Mouse (Mus musculus) cerebellum, postnatal 4 days (tissue): ENCODE results near the gene Fcgr3.
"Not testable (repeated sequence)": the region's sequence is repeated elsewhere in the genome, so short reads cannot be mapped to it uniquely, and the experiment has no call there.

Source experiments
- DNase-seq, 2 experiments: peaks; one replicate each; pipeline ENCODE4 v3.0.0; 2022; ENCODE audit warnings: low spot score in 2 of 2, mixed read lengths in 1 of 2

Fcgr3 gene

GRCm38 (mm10) chr1:171064491-171065242 lies at the start of gene Fcgr3:
Fcgr3 (minus strand) TSS chr1:171064935.
- peak; percentile 80 to 94 for DNase-seq

- peak; percentile 31 to 49 for DNase-seq
Observed at GRCm38 (mm10) chr1:171113873-171114299, 49.2 kb upstream of the Fcgr3 start, which contains the start of gene Cfap126. Cfap126 (plus strand) TSS chr1:171113918.

GRCm38 (mm10) chr1:171112986-171113385 lies 48.3 kb upstream of the Fcgr3 start:
- DNase-seq = no peak

GRCm38 (mm10) chr1:171111781-171112575 lies 47.2 kb upstream of the Fcgr3 start:
- DNase-seq = peak in 1 of 2 experiments; percentile 36

- DNase-seq = peak; percentile 88 to 96
Observed at GRCm38 (mm10) chr1:171111020-171111780, 46.5 kb upstream of the Fcgr3 start.

GRCm38 (mm10) chr1:171110659-171111019 lies 45.9 kb upstream of the Fcgr3 start:
- no peak for DNase-seq

- no peak for DNase-seq
Observed at GRCm38 (mm10) chr1:171109620-171110019, 44.9 kb upstream of the Fcgr3 start.

- no peak for DNase-seq
Observed at GRCm38 (mm10) chr1:171105226-171105625, 40.5 kb upstream of the Fcgr3 start.

- no peak for DNase-seq
Observed at GRCm38 (mm10) chr1:171103179-171103840, 38.6 kb upstream of the Fcgr3 start.

GRCm38 (mm10) chr1:171102547-171103177 lies 37.9 kb upstream of the Fcgr3 start:
- peak; percentile 74 to 85 for DNase-seq

GRCm38 (mm10) chr1:171101733-171102546 lies 37.2 kb upstream of the Fcgr3 start:
- peak; percentile 86 to 93 for DNase-seq

GRCm38 (mm10) chr1:171101033-171101432 lies 36.3 kb upstream of the Fcgr3 start:
- DNase-seq = no peak

- no peak for DNase-seq
Observed at GRCm38 (mm10) chr1:171097612-171098011, 32.9 kb upstream of the Fcgr3 start.

GRCm38 (mm10) chr1:171097136-171097535 lies 32.4 kb upstream of the Fcgr3 start:
- DNase-seq = no peak

GRCm38 (mm10) chr1:171096110-171096964 lies 31.6 kb upstream of the Fcgr3 start:
- no peak for DNase-seq

GRCm38 (mm10) chr1:171094424-171094823 lies 29.7 kb upstream of the Fcgr3 start:
- DNase-seq = no peak

- no peak for DNase-seq
Observed at GRCm38 (mm10) chr1:171090761-171091160, 26.0 kb upstream of the Fcgr3 start.

GRCm38 (mm10) chr1:171089891-171090290 lies 25.2 kb upstream of the Fcgr3 start:
- no peak for DNase-seq

GRCm38 (mm10) chr1:171088237-171088869 lies 23.6 kb upstream of the Fcgr3 start:
- DNase-seq = not testable (repeated sequence)
